Mouse (Mus musculus): Measurements from ENCODE around the gene Frrs1l. TPM values are rescaled to one million over a fixed set of nuclear protein-coding genes. Genes with fewer than 3 reads are reported as not detected.

Gene Frrs1l
- polyA plus RNA-seq (2014; fragmentation: Illumina TruSeq; extraction: RNeasy Lipid Tissue Mini Kit (QIAGEN cat#74804); ENCODE audit: insufficient read depth, low read depth, low replicate concordance): not detected

DNA sequence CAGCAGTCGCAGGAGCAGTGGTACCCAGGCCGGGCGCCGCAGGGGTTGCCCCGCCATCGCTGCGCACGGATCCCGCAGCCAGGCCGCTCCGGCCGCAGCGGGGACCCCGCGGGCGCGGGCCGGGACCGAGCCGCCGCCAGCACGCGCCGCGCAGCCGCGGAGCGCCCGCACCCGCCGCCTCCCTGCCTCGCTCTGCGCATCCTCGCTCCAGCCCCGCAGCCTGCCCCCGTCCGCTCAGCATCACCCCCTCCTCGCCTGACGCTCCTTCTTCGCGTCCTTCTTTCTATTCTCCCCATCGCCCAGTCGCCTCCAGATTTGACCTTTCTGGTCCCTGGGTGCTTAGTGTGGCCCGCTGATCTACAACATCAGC lies at the start of gene Frrs1l:
Gene Frrs1l, minus strand, starts transcription at position 177 of the 370 bp plus-strand sequence.

DNA sequence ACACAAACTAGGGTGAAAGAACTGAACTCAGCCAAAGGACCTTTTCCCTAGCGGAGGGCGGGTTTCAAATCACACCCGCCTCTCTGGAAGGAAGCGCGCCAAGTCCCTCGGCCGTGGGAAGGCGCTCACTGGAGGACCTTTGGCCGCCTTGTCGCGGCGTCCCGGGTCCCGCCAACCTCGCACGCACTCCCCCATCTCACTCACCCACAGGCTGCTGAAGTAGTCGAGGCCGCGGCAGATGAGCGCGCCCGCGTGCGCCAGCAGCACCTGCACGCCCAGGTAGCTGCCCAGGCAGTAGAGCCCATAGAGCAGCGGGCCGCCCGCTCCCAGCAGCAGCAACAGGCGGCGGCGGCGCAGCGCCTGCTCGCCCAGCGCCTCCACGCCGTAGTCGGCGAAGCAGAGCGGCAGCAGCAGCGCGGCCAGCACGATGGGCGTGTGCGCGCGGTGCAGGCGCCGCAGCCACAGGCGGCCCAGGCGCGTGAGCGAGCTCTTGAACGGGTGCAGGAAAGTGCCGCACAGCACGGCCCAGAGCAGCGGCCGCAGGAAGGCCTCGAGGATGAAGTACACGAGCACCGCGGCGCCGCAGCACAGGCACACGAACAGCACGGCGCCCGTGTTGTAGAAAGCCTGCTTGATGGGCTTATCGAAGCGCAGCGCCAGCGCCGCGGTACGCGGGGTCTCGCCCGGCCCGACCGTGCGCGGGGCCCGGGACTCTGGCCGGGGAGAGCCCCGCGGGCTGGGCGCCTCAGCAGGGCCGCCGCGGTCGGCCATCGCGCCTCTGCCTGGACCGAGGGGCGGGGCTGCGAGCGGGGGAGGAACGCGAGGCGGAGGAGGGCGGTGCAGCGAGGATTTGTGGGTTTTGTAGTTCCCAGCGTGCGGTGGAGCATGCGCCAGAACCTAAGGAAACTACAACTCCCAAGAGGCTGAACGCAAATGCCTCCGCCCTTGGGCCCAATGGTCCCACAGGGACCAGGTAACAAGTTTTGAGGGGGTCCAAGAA lies 43.2 kb downstream of the Frrs1l start, which contains the start of gene Tmem245:
Gene Tmem245, minus strand, starts transcription at position 797 of the 1,000 bp plus-strand sequence.

Other genes starting within 250 kb of the Frrs1l start
- gene Actl7b, start 248.9 kb downstream of the Frrs1l start, polyA plus RNA-seq (2014; fragmentation: Illumina TruSeq; extraction: RNeasy Lipid Tissue Mini Kit (QIAGEN cat#74804); ENCODE audit: insufficient read depth, low read depth, low replicate concordance): not detected
- not detected for gene Actl7a, start 247.0 kb downstream of the Frrs1l start, polyA plus RNA-seq (2014; fragmentation: Illumina TruSeq; extraction: RNeasy Lipid Tissue Mini Kit (QIAGEN cat#74804); ENCODE audit: insufficient read depth, low read depth, low replicate concordance)
- gene Elp1, start 188.1 kb downstream of the Frrs1l start, polyA plus RNA-seq (2014; fragmentation: Illumina TruSeq; extraction: RNeasy Lipid Tissue Mini Kit (QIAGEN cat#74804); ENCODE audit: insufficient read depth, low read depth, low replicate concordance): 14.8 TPM
- gene Fam206a, start 188.0 kb downstream of the Frrs1l start, polyA plus RNA-seq (2014; fragmentation: Illumina TruSeq; extraction: RNeasy Lipid Tissue Mini Kit (QIAGEN cat#74804); ENCODE audit: insufficient read depth, low read depth, low replicate concordance): 2.8 TPM
- gene Ctnnal1, start 125.2 kb downstream of the Frrs1l start, polyA plus RNA-seq (2014; fragmentation: Illumina TruSeq; extraction: RNeasy Lipid Tissue Mini Kit (QIAGEN cat#74804); ENCODE audit: insufficient read depth, low read depth, low replicate concordance): 7.1 TPM
- 5.2 TPM for gene Tmem245, start 43.0 kb downstream of the Frrs1l start, polyA plus RNA-seq (2014; fragmentation: Illumina TruSeq; extraction: RNeasy Lipid Tissue Mini Kit (QIAGEN cat#74804); ENCODE audit: insufficient read depth, low read depth, low replicate concordance)
- 27.0 TPM for gene Epb41l4b, start 153.0 kb upstream of the Frrs1l start, polyA plus RNA-seq (2014; fragmentation: Illumina TruSeq; extraction: RNeasy Lipid Tissue Mini Kit (QIAGEN cat#74804); ENCODE audit: insufficient read depth, low read depth, low replicate concordance)